Mouse (Mus musculus) limb, embryonic 13.5 days (tissue): ENCODE measurements around the gene Ulk3. TPM values are rescaled to one million over a fixed set of nuclear protein-coding genes. Genes with fewer than 3 reads are reported as not detected.

ENCODE experiments used
- ATAC-seq: fragments of 200-750 bp; cut with Nextera tagmentation; 2 replicates; pipeline ENCODE4 v1.8.0; 2017; ENCODE audit warnings: low read depth, moderate number of reproducible peaks, moderate TSS enrichment; ENCODE audit not compliant: low FRiP score
- H3K27ac ChIP-seq: fragments of 300-500 bp; sonication (generic); 2 replicates; pipeline ENCODE4 v1.5.1; 2015; ENCODE audit warnings: inconsistent platforms, mild to moderate bottlenecking, moderate library complexity
- H3K27me3 ChIP-seq: fragments of 300-500 bp; sonication (generic); 2 replicates; pipeline ENCODE4 v1.6.1; 2015; ENCODE audit warnings: mild to moderate bottlenecking, inconsistent platforms
- H3K36me3 ChIP-seq: fragments of 300-500 bp; sonication (generic); 2 replicates; pipeline ENCODE4 v1.6.1; 2015; ENCODE audit warnings: inconsistent platforms, mild to moderate bottlenecking, moderate library complexity
- H3K4me1 ChIP-seq: fragments of 300-500 bp; sonication (generic); 2 replicates; pipeline ENCODE4 v1.6.1; 2015; ENCODE audit warnings: inconsistent platforms
- H3K4me2 ChIP-seq: fragments of 300-500 bp; sonication (generic); replicated peaks from 2 replicates; pipeline ENCODE4 v1.6.1; 2015; ENCODE audit warnings: inconsistent platforms, mild to moderate bottlenecking, moderate library complexity
- H3K4me3 ChIP-seq: fragments of 300-500 bp; sonication (generic); 2 replicates; pipeline ENCODE4 v1.5.1; 2015; ENCODE audit warnings: moderate library complexity, mild to moderate bottlenecking, inconsistent platforms
- H3K9ac ChIP-seq: fragments of 300-500 bp; sonication (generic); 2 replicates; pipeline ENCODE4 v1.6.1; 2015; ENCODE audit warnings: mild to moderate bottlenecking, inconsistent platforms
- H3K9me3 ChIP-seq: fragments of 300-500 bp; sonication (generic); 2 replicates; pipeline ENCODE4 v1.6.1; 2016; ENCODE audit warnings: inconsistent platforms
- WGBS: fragments of 180-500 bp; shearing (Covaris S2); methylation state at CpG from one replicate; pipeline ENCODE4 v1.1.7; 2015; 5-methylcytosine and 5-hydroxymethylcytosine counted together
- polyA plus RNA-seq: library from polyadenylated mRNA; unstranded; fragments of >200 nt; fragmentation: Nextera tagmentation; extraction: Ambion mirVana; gene quantifications from 2 replicates; pipeline ENCODE4 v1.2.1, GENCODE M21; 2015

Gene Ulk3
- polyA plus RNA-seq, 1 experiment from 2014 or later = 21.4 TPM

- H3K4me2 ChIP-seq = no peak overlapping the region
These were observed 32.0 kb upstream of the Ulk3 start for GRCm38 (mm10) chr9:57557215-57557614.

GRCm38 (mm10) chr9:57558625-57559024 lies 30.6 kb upstream of the Ulk3 start:
- H3K9ac ChIP-seq = no peak overlapping the region
- 83% methylated on average over 4 of the region's 4 CpGs for WGBS
- H3K36me3 ChIP-seq = no peaks in the 10 kb centered on the region
- no peak overlapping the region for H3K4me2 ChIP-seq
- no peaks in the 10 kb centered on the region for H3K9me3 ChIP-seq
- H3K27ac ChIP-seq = no peak overlapping the region
- H3K4me3 ChIP-seq = no peak overlapping the region
- H3K4me1 ChIP-seq = peaks cover 29% of the 10 kb centered on the region
- no peak for ATAC-seq
- H3K27me3 ChIP-seq = peaks cover 2% of the 10 kb centered on the region; the same call in 1 of the 2 replicates

More at GRCm38 (mm10) chr9:57557215-57557614, 32.0 kb upstream of the Ulk3 start:
- H3K4me3 ChIP-seq = no peak overlapping the region
- ATAC-seq = no peak
- H3K9me3 ChIP-seq = no peaks in the 10 kb centered on the region
- no peaks in the 10 kb centered on the region for H3K36me3 ChIP-seq
- no peak overlapping the region for H3K9ac ChIP-seq
- H3K27ac ChIP-seq = no peak overlapping the region
- WGBS = 76% methylated on average over 3 of the region's 3 CpGs
- peaks cover 15% of the 10 kb centered on the region for H3K4me1 ChIP-seq
- peaks cover 2% of the 10 kb centered on the region; the same call in 1 of the 2 replicates for H3K27me3 ChIP-seq

DNA sequence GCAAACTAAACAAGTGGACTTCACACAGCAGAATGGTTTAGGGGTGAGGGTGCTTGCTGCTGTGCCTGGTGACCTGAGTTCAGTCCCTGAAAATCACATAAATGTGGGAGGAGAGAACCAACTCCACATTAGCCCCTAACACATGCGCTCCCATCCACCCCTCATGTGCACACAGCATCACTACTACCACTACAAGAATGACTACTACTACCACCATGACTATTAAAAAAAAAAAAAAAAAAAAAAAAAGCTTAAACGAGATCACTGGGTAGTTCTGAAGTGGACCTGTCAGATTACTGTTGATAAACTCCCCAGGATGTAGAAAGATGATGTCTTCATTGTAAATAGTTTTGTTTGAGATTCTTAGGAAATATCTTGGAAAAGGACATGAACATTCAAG lies 29.7 kb upstream of the Ulk3 start:
- Histone ChIP-seq H3K27ac (no peak overlapping the region), H3K4me3 (no peak overlapping the region), H3K9me3 (no peaks in the 10 kb centered on the region), H3K4me2 (no peak overlapping the region), H3K9ac (no peak overlapping the region), H3K4me1 (peaks cover 30% of the 10 kb centered on the region), H3K36me3 (no peaks in the 10 kb centered on the region), H3K27me3 (peaks cover 2% of the 10 kb centered on the region; the same call in 1 of the 2 replicates)
- WGBS = 73% methylated on average over 2 of the region's 2 CpGs
- ATAC-seq = no peak

- ATAC-seq = no peak
- peak overlapping the region; percentile 39; the same call in 1 of the 2 replicates for H3K27ac ChIP-seq
These were observed 29.0 kb upstream of the Ulk3 start for GRCm38 (mm10) chr9:57560263-57560662.

GRCm38 (mm10) chr9:57560861-57561710 lies 28.2 kb upstream of the Ulk3 start, which contains the start of gene Scamp2:
Gene Scamp2, plus strand, starts transcription at chr9:57560943.
- 1% methylated on average over 37 of the region's 37 CpGs for WGBS
- Histone ChIP-seq H3K4me1 (peaks cover 43% of the 10 kb centered on the region), H3K4me2 (peak within 1 kb of the TSS; percentile 77), H3K36me3 (no peaks in the 10 kb centered on the region), H3K9me3 (no peaks in the 10 kb centered on the region), H3K9ac (peak within 1 kb of the TSS; percentile 67), H3K27me3 (peaks cover 2% of the 10 kb centered on the region; the same call in 1 of the 2 replicates), H3K4me3 (peak within 1 kb of the TSS; percentile 60), H3K27ac (peak within 1 kb of the TSS; percentile 39; the same call in 1 of the 2 replicates)
- ATAC-seq = peak; percentile 99

More at GRCm38 (mm10) chr9:57560263-57560662, 29.0 kb upstream of the Ulk3 start:
- Histone ChIP-seq H3K9ac (peak overlapping the region; percentile 67), H3K9me3 (no peaks in the 10 kb centered on the region), H3K27me3 (peaks cover 2% of the 10 kb centered on the region; the same call in 1 of the 2 replicates), H3K36me3 (no peaks in the 10 kb centered on the region), H3K4me1 (peaks cover 34% of the 10 kb centered on the region), H3K4me3 (peak overlapping the region; percentile 60), H3K4me2 (peak overlapping the region; percentile 77)
- WGBS = 28% methylated on average over 7 of the region's 7 CpGs

- Histone ChIP-seq H3K36me3 (no peaks in the 10 kb centered on the region), H3K27ac (peak overlapping the region; percentile 33; the same call in 1 of the 2 replicates), H3K9me3 (no peaks in the 10 kb centered on the region), H3K4me2 (peak overlapping the region; percentile 77), H3K4me3 (peak overlapping the region; percentile 60), H3K27me3 (peaks cover 2% of the 10 kb centered on the region; the same call in 1 of the 2 replicates), H3K9ac (peak overlapping the region; percentile 67), H3K4me1 (peaks cover 49% of the 10 kb centered on the region)
- no peak for ATAC-seq
- WGBS = 76% methylated on average over 13 of the region's 13 CpGs
These were observed 27.5 kb upstream of the Ulk3 start for GRCm38 (mm10) chr9:57561711-57562099.

- H3K9ac ChIP-seq = peak overlapping the region; percentile 55; the same call in 1 of the 2 replicates
These were observed 26.3 kb upstream of the Ulk3 start for GRCm38 (mm10) chr9:57562896-57563372.

GRCm38 (mm10) chr9:57564609-57565008 lies 24.6 kb upstream of the Ulk3 start:
- 87% methylated on average over 6 of the region's 6 CpGs for WGBS
- Histone ChIP-seq H3K4me1 (peaks cover 56% of the 10 kb centered on the region), H3K27me3 (no peaks in the 10 kb centered on the region)

More at GRCm38 (mm10) chr9:57562896-57563372, 26.3 kb upstream of the Ulk3 start:
- peaks cover 2% of the 10 kb centered on the region; the same call in 1 of the 2 replicates for H3K27me3 ChIP-seq
- H3K9me3 ChIP-seq = no peaks in the 10 kb centered on the region
- 66% methylated on average over 4 of the region's 4 CpGs for WGBS
- no peak overlapping the region for H3K27ac ChIP-seq
- peaks cover 3% of the 10 kb centered on the region; the same call in 1 of the 2 replicates for H3K36me3 ChIP-seq
- no peak for ATAC-seq
- peaks cover 56% of the 10 kb centered on the region for H3K4me1 ChIP-seq
- H3K4me2 ChIP-seq = peak overlapping the region; percentile 34
- H3K4me3 ChIP-seq = no peak overlapping the region

GRCm38 (mm10) chr9:57565741-57566221 lies 23.5 kb upstream of the Ulk3 start:
- Histone ChIP-seq H3K4me1 (peaks cover 52% of the 10 kb centered on the region), H3K4me3 (no peak overlapping the region), H3K27ac (peak overlapping the region; percentile 81), H3K4me2 (peak overlapping the region; percentile 38), H3K36me3 (peaks cover 29% of the 10 kb centered on the region), H3K27me3 (no peaks in the 10 kb centered on the region), H3K9ac (peak overlapping the region; percentile 10; the same call in 1 of the 2 replicates), H3K9me3 (no peaks in the 10 kb centered on the region)
- 31% methylated on average over 10 of the region's 10 CpGs for WGBS
- ATAC-seq = peak; percentile 66

More at GRCm38 (mm10) chr9:57564609-57565008, 24.6 kb upstream of the Ulk3 start:
- Histone ChIP-seq H3K36me3 (peaks cover 20% of the 10 kb centered on the region), H3K9me3 (no peaks in the 10 kb centered on the region), H3K27ac (no peak overlapping the region; the same call in 1 of the 2 replicates), H3K4me3 (no peak overlapping the region), H3K4me2 (no peak overlapping the region), H3K9ac (no peak overlapping the region)
- no peak for ATAC-seq

GRCm38 (mm10) chr9:57566846-57567245 lies 22.4 kb upstream of the Ulk3 start:
- no peak overlapping the region for H3K4me3 ChIP-seq
- H3K27me3 ChIP-seq = no peaks in the 10 kb centered on the region
- ATAC-seq = no peak
- H3K9me3 ChIP-seq = no peaks in the 10 kb centered on the region
- 49% methylated on average over 8 of the region's 8 CpGs for WGBS
- no peak overlapping the region for H3K4me2 ChIP-seq
- peaks cover 45% of the 10 kb centered on the region for H3K4me1 ChIP-seq
- no peak overlapping the region for H3K9ac ChIP-seq
- H3K36me3 ChIP-seq = peaks cover 36% of the 10 kb centered on the region
- peak overlapping the region; percentile 81 for H3K27ac ChIP-seq

DNA sequence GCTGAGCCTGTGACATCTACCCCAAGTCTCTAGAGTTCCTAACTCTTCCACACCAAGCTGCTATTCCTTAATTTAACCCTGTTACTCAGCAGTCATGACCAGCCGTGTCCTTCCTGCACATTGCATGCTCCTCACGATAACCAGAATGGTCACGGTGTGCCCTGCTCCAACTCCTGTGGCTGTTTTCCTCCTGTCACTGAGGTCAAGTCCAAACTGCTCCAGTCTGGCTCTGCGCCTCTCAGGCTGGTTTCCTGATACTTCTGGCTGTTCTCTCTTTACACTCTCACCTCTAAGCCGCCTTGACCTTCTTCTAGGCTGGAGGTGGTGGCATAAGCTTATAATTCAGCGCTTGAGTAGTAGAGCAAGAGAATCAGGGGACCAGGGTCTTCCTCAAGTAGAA lies 20.8 kb upstream of the Ulk3 start:
- Histone ChIP-seq H3K4me3 (no peak overlapping the region), H3K4me2 (no peak overlapping the region), H3K9me3 (no peaks in the 10 kb centered on the region), H3K27ac (no peak overlapping the region), H3K4me1 (peaks cover 28% of the 10 kb centered on the region), H3K9ac (no peak overlapping the region), H3K27me3 (no peaks in the 10 kb centered on the region), H3K36me3 (peaks cover 46% of the 10 kb centered on the region)
- ATAC-seq = no peak
- 94% methylated on average over 6 of the region's 6 CpGs for WGBS

GRCm38 (mm10) chr9:57574397-57574796 lies 14.9 kb upstream of the Ulk3 start:
- Histone ChIP-seq H3K4me1 (no peaks in the 10 kb centered on the region), H3K9ac (no peak overlapping the region), H3K27ac (no peak overlapping the region), H3K27me3 (no peaks in the 10 kb centered on the region), H3K36me3 (peaks cover 61% of the 10 kb centered on the region), H3K4me2 (no peak overlapping the region), H3K9me3 (no peaks in the 10 kb centered on the region), H3K4me3 (no peak overlapping the region)
- ATAC-seq = no peak
